Mouse (Mus musculus): ENCODE measurements around the gene Nsun5.

The Nsun5 gene

DNA sequence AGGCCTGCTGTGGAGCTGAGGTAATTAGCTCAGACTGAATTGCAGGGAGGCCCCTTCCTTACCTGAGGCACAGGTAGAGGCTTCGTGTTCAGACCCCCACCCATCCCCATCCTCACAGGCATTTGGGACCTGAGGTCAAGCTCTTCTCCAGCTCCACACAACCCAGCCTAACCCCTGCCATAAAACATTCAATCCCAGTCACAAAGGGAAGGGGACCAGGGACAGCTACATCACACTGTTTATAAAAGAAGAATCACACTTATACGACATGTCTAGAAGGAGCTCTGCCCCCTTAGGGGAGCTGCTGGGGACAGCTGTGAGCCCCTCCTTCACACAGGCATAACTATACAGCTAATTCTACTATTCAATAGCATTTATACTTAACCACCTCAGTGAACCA, 6.6 kb downstream of the Nsun5 start:
- no peak for DNase-seq

DNA sequence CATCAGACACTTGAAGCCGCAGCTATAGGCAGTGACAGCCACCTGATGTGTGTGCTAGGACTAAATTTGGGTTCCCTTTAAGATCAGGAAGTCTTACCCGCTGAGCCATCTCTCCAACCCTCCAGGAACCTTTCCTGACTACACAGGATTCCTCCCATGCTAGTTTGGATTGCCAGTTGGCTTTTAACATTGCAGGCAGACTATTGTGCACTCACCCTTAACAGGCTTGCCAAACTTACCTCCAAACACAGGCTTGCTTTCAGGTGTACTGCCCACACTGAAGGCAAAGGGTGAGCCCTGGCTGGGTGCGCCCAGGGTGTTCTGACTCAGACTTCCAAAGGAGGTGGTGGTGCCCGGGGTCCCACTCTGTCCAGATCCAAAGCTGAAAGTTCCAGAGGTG, 10.9 kb downstream of the Nsun5 start:
- DNase-seq: no peak

DNA sequence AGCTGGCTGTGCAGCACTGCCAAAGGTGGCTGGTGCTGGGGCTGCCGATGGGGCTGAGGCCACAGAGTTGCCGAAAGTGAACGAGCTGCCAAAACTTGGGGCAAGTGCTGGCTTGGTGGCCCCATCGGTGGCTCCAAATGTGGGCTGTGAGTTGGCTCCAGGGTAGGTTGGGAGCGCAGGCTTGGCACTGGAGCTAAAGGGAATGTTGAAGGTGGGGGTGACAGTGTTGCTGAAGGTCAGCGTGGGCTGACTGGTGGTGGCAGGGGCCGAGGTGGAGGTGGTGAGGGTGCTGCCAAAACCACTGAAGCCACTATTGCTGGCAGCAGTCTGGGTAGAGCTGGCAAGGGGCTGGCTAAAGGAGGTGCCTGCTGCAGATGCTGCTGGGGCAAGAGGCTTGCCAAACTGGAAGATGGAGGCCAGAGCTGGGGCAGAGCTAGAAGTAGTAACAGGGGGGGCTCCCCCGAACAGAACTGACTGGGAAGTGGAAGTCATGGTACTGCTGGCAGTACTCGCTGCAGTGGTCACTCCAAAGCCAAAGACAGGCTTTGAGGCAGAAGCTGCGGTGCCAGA, 11.7 kb downstream of the Nsun5 start:
- DNase-seq: no peak

DNA sequence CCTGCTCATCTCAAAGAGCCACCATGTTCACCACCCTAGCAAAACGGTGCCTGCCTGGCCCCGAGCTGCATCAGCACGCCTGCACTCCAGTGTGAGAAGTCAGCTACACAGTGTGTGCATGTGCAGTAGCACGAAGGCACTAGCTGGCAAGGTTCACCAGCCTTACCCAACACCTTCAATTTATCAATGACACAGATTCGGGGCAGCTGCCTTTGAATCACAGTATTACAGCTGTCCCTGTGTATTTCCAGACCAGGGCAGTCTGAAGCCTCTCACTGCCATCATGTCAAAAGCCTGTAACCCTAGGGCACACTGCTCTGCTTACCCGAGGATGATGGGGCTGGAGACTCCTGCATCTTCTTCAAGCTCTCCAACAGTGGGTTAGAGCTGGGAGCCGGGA, 13.0 kb downstream of the Nsun5 start:
- no peak for DNase-seq

DNA sequence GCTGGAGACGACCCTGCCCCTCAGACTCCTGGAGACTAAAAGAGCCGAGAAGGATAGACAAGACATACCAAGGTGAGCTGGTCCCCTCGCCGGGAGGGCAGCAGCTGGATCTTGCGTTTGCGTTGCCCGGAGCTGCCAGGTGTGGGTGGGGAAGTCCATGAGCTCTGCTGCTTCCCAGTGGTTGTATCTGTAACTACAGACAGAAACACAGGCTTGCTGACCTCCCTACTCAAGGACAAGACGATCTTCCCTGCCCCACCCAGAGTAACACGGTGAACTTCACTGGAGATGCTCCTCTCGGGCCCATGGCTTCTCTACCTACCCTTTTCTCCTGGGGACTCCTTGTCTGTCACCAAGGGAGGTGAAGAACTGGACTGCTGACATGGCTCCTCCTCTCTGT, 14.0 kb downstream of the Nsun5 start:
- DNase-seq: no peak

DNA sequence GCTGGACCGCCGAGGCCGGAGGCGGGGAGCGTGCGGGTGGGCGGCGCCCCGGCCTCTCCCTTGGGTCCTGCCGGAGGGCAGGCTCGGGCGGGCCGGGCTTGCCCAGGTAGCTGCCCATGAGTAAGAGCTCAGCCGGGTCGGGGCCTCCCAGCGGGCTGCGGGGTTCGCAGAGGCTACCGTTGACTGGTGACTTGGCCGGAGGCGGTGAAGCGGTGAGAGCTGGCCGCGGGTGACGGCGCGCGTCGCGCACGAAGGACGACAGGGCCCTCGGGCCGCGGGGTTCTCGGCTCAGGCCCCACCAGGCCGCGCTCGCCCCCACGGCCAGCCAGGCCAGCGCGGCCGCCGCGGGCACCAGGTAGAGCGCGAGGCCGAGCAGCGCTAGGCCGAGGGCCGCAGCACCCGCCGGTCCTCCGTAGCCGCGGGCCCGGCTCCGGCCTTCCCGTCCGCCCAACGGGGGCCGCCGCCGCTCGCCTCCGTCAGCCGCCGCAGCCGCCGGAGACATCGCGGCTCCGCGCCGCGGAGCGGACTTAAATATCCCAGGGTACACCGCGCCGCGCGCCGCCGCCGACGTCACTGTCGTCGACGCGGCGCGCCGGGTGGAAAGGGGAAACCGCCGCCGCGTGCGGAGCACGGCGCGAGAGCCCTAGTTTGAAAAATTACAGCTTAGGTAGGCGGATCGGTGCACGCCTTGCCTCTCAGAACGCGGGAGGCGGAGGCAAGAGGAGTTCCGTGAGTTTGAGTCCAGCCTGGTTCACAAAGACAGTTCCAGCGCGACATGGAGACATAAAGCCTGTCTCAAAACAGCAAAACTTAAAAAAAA, 24.5 kb downstream of the Nsun5 start, which contains the start of gene Pom121:
Pom121 (minus strand) TSS at position 543 of the 820 bp plus-strand sequence.
- peak; percentile 75 for DNase-seq

DNA sequence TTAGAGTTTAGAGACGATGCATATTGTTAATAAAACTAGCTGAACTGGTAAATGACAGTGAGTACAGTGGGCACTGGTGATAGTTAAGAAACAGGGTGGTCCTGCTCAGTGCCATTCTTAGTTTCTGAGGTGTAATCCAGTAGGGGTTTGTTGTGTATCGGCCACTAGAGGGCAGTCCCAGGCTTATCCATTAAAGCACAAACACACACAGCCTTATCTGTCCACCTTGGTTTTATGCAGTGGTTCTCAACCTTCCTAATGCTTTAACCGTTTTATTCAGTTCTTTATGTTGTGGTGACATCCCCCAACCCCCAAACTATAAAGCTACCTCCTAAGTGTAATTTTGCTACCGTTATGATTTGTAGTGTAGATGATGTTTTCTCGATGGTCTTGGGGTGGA, 26.1 kb downstream of the Nsun5 start:
- DNase-seq: no peak

DNA sequence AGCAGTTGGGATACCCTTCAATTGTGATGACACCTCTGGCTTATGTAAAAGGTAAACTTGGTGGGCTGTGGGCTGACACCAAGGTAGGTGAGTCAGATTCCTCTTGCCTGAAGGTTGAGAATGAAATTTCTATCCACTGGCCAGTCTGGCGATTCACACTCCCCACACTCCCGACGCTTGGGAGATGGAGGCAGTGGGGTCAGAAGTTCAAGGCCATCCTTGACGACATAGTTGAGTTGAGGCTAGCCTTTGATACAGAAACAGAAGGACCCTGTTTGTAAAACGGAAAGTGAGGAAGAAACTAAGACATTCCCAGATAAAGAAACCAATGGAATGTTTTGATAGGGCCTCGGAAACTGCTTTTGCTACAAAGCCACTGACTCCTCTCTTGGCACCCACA, 29.6 kb downstream of the Nsun5 start:
- DNase-seq: no peak

DNA sequence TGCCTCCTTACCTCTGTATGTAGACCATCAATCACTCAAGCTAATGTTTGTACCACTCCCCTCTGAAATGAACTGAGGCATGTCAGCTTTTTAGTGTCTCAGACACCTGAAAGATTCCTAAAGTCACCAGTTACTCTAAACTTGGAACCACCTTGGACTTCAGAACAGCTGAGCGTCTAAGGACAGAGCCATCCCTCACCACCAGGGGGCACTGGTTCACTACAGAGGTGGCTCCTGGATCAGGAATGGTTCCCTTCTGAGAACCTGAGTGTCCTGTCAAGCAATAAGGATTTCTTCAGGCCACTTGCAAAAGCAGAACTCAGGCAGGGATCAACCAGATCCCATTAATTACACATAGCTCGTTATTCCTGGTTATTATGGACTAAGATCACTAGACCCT, 30.5 kb downstream of the Nsun5 start:
- peak; percentile 68 for DNase-seq

DNA sequence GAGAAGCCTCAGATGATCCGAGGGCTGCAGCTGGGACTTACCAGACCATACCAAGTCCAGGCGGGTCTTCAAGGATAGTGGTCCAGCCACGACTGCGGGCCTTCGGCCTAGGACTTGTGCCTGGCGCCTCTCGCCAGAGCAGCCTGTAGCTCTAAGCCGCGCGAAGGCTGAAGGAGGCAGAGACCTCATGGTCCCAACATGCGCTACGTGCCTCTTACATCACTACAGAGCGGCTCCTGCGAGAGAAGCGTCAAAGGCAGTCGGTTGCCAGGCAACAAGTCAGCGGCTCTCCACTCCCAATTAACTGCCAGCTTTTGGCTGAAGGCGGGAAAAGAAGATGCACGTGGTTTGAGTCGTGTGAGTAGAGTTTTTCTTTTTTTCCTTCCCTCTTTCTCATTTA, 34.9 kb downstream of the Nsun5 start:
- no peak for DNase-seq

DNA sequence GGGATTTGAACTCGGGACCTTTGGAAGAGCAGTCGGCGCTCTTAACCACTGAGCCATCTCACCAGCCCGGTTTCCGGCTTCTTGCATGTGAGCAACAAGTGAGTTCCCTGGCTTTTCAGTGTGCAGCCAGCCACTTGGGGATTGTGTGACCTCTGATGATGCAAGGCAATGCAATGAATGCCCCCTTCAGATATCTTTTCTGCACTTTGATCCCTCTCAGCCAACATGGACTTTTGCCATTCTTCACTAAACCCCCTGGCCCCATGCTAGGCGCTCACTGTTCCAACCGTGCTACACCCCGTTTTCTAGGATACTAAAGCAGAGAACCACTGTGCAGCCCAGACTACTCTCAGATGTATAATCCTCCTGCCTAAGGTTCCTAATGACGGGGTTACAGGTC, 35.7 kb downstream of the Nsun5 start:
- DNase-seq: no peak

DNA sequence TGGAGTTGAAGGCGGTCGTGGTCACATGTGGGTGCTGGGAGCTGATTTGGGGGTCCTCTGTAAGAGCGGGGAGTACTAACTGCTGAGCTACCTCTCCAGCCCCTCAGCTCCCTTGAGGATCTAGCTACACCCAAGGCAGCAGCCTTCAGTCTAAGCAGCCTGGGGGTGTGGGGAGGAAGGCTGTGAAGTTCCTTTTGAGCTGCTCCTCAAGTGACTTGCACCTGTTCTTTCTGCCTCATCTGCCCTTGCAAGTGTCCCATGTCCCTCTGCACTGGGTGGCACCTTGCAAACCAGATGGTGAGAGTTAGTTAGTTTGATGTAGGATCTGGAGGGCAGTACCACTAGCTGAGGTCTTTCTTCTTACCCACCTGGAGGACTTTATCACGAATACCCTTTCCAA, 38.4 kb downstream of the Nsun5 start:
- no peak for DNase-seq

DNA sequence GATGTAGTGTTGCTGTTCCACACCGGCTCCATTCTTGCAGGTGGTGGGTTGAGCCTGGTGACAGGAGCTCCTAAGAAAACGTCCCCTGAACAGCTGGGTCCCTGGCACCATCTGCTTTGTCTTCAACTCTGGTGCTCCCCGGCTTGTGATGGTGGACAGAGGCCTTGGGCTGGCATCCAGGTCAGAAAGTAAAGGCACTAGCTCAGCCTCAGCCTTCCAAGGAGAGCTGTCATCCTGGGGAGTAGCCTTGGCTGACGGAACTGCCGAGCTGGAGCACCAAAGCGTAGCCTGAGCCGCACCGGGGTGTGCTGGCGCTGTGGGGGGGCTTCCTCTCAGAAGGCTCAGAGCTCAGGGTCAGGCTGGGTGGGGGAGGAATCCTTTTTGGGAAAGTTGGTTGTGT, 40.5 kb downstream of the Nsun5 start:
- DNase-seq: no peak

Measured in cerebellum, adult 9-10 months (tissue).